Mouse (Mus musculus) granulocyte monocyte progenitor cell, adult 5-6 weeks (primary cell): ENCODE measurements around the gene Fbxo2. TPM values are rescaled to one million over a fixed set of nuclear protein-coding genes. Genes with fewer than 3 reads are reported as not detected.

ENCODE experiments used
- ATAC-seq: replicated peaks from 2 replicates; pipeline ENCODE4 v1.8.0; 2016; ENCODE audit warnings: mild to moderate bottlenecking, moderate TSS enrichment, inconsistent platforms; ENCODE audit not compliant: poor library complexity, severe bottlenecking
- total RNA-seq, 2 experiments: library from RNA; stranded (forward) in 1 of 2; stranded (reverse) in 1 of 2; fragments of 200-712, 200-1000 nt in 1 of 2; fragments of >200 nt in 1 of 2; fragmentation: Nextera tagmentation in 1 of 2; gene quantifications; 2 replicates each; pipeline ENCODE4 v1.2.3; 2014 to 2017

Fbxo2 gene
- total RNA-seq, 2 experiments from 2014 or later, result not detected

DNA sequence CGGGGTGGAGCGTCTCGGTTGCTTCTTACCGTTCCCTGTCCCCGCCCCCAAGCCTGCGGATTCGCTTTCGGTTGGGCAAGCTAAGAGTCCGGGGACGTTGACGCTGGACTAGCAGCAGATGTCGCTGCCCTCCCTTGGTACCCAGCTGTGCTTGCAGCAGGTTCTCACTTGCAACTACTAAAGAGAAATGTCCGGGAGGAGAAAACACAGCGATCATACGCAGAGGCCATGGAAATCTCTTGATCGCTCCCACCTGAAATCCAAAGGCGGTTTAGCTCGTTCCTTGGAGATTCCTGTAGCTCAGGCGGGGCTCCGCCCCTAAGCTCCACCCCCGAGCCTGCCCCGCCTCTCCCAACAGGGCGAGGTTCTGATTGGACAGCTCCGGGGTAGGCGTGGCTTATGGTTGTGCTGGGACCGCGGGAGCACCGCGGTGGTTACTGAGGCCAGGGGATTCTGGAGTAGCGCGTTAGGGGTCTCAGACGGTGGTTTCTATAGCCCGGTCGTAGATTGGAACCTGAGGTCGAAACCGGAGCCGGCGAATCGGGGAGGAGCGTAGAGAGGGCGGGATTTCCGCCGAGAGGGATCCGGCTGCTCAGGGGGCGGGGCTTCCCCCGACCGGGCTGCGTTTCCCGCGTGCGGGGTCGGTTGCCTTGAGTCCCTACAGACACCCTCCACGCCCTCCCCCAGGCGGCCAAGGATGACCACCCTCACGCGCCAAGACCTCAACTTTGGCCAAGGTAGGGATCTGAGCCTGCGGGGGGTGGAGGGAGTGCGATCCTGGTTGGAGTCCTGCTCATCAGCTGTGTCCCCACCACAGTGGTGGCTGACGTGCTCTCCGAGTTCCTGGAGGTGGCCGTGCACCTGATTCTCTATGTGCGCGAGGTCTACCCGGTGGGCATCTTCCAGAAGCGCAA, 20.1 kb upstream of the Fbxo2 start:
- peak; percentile 88 for ATAC-seq

DNA sequence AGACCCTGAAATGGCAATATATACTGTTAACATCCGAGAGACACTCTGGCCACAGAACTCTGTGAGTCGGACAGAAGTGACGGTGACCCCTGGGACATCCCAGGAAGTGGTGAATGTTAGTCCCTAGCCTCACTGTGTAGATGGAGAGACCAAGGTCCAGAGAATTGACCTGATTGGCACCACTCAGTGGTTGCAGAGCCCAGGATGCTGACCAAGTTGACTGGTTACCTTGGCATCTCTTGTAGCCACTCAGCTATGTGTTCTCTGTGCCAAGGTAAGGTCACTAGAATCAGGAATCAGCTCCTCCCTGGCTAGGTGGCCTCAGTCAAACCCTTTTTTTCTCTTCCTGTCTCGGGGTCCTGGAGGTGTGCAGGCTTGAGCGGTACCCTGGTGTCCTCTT, 16.7 kb upstream of the Fbxo2 start:
- no peak for ATAC-seq

DNA sequence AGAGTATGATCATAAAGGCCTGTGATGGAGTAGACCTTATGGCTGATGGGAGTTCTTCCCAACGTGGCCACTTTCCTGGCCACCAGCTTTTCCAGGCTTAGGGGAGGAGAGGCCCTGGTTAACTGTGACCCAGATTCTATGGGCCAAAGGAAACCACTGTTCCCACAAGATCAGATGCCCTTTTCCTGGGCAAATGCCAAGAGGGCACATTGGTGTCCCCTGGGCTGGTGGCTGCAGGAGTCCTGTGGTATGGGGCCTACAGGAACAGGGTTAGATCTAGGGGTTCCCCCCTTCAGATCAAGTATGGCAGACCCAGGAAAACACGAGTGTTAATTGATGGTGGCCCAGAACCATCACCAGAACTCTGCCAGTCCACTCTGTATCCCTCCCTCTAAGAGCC, 12.7 kb upstream of the Fbxo2 start:
- no peak for ATAC-seq

DNA sequence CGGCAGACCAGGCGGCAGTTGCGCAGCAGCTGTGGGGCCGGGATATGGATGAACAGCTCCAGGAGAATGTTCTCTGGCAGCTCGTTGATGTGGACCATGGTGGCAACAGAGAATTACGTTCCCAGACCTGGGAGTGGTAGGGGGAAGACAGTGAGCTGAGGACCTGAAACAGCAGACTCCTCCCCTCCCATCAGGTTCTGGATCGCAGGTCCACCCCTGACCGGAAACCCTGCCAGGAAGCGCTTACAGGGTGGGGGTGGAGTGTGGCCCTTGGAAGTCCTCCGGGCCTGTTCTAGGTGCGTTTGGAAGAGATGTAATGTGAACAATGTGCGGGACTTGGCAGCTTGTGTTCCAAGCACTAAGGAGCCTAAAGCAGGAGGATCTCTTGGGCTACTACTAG, 10.9 kb upstream of the Fbxo2 start:
- ATAC-seq, result no peak

DNA sequence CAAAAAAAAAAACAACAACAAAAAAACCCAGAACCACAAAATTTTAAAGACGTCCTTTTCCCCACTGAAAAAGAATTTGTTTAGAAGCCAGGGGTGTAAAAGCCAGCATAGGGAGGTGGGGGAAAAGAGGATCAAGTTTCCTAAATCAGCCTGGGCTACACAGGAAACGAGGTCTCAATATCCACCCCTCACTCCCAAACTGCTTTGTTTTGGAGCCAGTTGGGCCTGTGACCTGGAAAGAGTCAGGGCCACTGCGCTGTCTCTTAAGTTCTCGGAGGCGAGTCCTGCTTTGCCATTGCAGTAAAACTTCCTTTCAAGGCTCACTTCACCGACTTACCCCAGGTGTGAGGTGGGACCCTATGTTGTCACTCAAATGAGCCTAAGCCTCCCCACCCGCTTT, 10.2 kb upstream of the Fbxo2 start:
- ATAC-seq, result no peak

DNA sequence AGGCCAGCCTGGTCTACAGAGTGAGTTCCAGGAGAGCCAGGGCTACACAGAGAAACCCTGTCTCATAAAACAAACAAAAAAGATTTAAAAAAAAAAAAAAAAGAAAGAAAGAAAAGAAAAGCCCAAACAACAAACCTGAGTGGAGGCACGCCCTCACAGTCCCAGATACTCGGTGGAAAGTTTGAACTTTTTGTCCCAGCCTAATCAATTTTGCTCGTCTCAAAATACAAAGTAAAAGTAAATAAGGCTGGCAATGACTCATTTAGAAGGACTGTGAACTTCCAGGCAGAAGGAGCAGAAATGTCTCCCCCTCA, 9.5 kb upstream of the Fbxo2 start:
- no peak for ATAC-seq

DNA sequence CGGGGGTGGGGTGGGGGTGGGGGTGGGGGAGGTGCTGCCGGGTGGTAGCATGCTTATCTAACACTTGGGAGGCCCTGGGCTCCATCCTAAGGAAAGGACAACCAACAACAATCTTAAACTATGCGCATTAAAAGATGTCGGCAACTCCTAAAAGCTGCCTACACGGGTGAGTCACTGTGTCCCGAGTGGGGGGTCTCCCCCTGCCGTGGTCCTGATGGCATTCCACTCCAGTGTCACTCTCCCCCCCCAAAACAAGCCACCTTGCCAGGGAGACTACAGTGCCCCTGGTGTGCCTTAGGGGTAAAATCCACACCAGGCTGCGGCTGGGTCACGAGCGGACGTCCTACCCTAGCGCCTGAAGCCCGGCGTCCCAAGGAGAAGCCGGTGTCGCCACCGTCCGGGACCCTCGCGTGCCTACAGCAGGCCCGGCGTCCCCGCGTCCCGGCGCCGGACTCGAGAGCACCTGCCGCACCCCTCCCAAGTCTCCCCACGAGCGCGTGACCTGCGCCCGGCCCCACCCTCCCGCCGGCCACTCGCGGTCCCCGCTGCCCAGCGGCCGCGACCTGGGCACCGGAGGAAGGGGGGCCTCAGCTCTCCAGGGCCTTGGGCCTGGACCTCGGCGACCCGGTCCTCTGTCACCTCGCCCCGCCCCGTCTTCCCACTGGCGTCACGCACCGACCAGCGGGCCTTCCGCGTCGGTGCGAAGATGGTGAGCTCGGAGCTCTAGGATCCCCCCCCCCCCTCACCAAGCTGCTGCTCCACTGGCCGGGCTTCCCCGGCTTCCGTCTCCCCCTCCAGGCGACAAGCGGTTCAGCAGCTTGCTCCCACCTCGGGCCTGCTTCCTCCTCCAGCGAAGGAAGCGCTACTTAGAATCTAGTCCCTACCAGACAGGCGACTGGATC, 8.9 kb upstream of the Fbxo2 start, which contains the start of gene Fbxo6:
TSS of gene Fbxo6 (minus strand) at position 874 of the 902 bp plus-strand sequence.
- ATAC-seq, result peak; percentile 92

DNA sequence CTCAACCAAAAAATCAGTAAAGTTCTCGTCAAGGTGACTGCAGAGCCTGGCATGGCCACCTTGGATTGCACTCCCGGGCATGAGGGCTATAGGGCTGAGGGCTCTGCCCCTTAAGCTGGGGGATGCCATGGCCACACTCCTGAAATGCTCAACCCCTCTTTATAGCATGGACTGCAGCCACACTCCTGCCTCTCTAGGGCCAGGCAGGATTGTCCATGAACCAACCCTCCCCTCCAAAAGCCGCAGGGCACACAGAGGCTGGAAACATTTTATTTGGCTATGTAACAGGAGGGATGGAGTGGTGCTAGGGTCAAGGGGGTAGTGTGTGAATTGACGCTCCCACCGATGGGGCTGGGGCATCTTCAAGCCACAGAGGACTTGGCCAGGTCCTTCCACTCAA, 7.9 kb upstream of the Fbxo2 start:
- no peak for ATAC-seq

DNA sequence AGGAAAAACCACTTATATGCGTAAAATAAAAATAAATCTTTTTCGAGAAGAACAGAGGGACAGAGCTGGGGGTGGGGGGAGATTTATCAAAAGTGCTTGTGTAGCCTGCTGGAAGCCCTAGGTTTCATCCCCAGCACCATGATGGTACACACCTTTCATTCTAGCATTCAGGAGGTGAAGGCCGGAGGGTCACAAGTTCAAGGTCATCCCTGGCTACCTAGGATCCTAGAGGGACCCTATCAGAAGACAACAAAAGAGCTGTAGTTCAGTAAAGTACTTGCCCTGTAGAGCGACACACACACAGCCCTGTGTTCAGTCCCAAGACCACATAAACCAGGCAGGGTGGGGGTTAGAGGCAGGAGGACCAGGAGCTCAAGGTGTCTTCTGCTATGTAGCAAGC, 6.4 kb upstream of the Fbxo2 start:
- no peak for ATAC-seq

DNA sequence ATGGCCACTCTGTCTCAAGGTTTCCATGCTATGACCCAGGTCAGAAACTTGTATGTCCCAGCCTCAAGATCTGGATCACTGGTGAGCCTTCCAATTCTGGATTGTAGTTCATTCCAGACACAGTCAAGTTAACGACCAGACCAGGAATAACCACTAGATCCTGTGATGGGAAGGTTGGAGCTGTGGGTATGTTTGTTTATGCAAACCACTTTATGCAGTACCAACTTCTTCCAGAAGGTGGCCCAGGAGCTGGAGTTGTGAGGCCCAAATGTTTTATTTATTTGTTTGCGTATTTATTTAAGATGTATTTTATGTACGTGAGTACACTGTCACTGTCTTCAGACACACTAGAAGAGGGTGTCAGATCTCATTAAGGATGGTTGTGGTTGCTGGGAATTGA, 5.4 kb upstream of the Fbxo2 start:
- no peak for ATAC-seq

DNA sequence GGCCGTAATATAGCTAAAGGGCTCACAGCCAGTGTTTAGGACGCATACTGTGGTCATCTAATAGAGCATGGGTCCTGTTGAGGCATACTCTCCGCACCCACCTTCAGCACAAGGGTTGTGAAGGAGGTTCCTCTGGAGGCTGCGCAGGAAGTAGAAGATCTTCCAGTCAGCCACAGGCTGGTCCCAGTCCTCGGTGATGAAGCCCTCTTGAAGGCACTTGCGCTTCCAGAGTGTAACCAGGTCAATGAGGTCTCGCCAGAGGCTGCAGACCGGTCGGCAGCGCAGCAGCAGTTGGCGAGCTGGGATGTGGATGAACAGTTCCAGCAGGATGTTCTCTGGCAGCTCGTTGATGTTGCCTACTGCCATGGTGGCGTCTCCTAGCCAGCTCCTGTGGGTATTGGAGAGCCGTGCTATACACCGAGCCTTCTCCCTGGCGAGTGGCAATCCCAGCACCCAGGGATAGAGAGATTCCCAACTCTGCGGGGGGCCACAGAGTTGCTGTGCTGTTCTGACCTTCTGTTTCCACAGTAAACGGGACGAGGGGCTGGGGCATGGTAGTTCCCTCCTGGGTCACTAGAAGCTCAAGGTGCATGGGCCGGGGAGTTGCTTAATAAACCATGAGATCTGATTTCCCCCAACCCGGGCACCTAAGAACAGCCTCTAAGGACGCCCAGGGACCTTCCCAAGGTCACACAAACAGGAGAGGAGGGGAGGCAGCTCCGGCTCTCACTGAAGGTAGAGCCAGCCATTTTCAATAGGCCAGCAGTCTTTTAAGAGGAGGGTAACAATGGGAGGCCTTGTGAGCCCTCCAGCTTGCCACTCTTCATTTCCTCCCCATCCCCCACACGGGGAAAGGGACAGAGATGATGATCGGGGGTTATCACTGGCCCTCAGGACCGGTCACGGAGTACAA, 1.7 kb upstream of the Fbxo2 start:
- ATAC-seq, result no peak

DNA sequence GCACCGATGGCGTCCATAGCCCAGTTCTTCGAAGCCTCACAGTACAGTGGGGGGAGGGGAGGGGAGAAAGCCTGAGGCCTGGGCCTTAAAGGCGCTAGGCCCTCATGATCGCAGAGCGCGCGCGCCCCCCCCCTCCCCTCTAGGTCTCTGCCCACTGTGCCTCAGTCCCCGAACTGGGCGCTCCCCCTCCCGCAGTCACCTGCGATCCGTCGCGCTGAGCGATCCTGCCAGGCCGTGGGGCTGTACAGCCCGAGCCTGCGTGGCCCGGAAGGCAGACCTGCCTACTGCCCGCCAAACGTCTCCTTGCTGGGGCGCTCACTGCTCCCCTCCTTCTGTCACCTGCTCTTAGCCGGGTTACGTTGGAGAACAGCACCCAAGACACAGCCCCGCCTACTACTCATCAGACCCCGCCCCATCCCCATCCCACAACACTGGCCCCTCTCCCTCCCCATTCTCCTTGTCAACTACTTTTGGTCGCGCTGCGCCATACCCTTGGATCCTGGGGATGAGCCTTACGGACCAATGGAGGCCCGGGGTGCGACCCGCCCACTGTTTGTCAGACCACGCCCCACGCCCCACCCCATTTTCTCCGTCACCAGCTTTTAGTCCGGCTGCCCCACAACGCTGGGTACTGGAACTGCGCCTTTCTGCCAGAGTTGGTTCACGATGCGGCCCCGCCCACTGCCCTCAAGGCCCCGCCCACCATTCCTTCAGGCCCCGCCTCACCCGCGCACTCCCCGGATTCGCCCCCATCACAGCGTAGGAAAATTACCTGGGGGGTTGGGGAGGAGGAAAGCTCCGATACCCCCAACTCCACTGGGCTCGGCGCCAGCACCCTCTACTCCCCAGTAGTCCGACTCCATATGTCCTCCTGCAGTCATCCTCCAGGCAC, 631 bp upstream of the Fbxo2 start:
- ATAC-seq, result peak; percentile 71

DNA sequence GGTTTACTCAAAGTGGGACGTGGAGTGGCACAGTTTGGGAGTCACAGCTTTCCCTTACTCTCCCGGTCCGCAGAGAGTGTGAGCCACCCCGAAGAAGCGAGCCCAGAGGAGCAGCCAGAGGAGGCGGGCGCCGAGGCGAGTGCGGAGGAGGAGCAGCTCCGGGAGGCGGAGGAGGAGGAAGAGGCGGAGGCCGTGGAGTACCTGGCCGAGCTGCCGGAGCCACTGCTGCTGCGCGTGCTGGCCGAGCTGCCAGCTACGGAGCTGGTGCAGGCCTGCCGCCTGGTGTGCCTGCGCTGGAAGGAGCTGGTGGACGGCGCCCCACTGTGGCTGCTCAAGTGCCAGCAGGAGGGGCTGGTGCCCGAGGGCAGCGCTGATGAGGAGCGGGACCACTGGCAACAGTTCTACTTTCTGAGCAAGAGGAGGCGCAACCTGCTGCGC, 3.6 kb downstream of the Fbxo2 start:
- peak; percentile 53 for ATAC-seq

DNA sequence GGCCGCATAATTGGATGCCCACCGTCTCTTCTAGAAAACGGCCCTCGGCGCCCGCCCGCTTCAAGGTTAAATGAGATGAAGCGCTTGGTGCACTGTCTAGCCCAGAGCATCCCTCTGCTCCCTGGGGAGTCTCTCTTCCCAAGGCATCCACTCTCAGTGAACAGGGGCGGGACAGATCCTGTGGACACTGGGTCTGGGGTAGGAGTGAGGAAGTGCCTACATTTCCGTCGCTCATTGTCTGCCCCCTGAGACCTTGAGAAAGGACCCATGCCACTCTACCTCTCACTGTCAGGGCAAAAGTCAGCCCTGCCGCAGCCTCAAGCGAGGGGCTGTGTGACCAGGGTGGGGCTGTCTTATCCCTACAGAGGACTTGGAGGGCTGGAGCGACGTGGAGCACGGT, 4.0 kb downstream of the Fbxo2 start:
- ATAC-seq, result 0 out of 2 replicates have a peak, but pooled peaks have one; percentile 0

DNA sequence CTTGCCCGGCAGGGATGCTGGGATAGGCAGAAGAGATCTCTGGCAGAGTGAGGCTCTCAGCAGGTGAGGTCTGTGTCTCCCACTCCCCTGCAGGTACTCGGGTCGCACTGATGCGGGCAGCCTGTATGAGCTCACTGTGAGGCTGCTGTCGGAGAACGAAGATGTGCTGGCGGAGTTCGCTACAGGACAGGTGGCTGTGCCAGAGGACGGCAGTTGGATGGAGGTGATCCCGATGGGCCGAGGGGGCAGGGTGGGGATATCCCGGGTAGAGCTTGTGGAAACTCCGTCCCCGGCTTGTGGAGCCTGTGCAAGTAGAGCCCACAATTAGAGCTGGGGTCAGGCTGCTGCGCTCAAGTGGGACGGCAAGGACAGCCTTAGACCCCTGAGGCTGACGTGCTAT, 5.1 kb downstream of the Fbxo2 start:
- no peak for ATAC-seq

DNA sequence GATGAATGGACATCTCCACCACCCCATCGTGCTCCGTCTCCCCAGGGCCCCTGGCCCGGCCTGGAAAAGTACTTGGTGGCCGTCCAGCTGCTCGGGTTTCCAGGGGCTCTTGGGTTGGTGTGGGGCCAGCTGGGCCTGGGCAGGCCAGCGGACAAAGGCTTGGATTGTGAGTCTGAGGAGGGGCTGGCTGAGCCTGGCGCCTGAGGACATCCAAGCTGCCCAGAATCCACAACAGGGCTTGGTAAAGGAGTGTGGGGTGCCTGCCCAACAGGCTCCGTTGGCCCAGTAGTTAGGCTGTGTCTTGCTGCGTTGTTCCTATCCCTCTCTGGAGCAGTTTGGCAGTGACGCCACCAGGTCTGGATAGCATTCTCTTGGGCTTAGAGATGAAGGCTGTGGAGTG, 6.0 kb downstream of the Fbxo2 start:
- no peak for ATAC-seq

DNA sequence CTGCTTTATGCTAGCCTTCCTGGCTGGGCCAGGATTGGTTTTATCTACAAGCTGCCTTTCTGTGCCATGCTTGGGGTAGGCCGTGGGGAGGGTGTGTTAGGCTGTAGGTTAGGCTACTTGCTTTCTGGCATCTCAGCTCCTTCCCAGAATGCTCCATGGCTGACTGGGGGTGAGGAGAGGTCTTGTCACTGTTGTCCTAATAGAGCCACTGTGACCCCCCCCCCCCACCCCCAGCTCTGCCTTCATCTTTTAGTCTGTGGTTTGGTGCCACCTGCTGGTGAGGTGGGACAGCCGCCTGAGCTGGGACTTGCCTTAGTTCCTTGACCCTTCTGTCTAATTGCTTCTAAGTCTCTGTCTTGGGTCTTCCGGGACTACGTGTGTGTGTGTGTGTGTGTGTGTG, 6.6 kb downstream of the Fbxo2 start:
- ATAC-seq, result no peak

DNA sequence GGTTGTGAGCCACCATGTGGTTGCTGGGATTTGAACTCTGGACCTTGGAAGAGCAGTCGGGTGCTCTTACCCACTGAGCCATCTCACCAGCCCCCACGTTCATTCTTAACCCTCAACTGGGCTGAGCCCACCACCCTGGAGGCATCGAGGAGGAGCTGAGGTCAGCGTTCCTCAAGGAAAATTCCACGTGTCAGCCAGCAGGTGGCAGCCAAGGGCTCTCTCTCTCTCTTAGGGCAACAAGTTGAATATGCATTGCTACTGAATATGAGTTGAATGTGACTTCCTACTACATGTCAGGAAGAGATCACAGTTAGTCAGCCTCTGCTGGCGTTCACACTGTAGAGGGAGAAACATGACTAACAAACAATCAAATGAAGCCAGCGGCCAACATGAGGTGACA, 7.9 kb downstream of the Fbxo2 start:
- ATAC-seq, result peak; percentile 44

DNA sequence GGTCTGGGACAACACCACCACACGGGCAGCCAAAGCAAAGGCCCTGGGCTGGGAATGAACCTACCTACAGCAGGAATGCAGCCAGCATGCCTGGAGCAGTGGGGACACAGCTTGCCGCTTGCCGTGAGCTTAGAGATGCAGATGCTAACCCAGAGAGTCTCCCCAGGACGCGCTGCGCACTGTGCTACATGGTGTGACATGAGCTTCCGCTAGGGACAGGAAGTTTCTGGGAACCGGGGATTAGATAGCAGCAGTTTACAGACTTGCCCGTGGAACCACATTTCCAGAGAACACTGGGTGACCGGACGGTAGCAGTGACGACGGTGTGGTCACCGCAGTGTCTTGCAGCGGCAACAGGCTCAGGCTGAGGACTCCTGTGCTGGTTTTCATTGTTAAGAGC, 9.2 kb downstream of the Fbxo2 start:
- peak; percentile 8; the same call in 1 of the 2 replicates for ATAC-seq
